Mouse (Mus musculus): ENCODE data around the gene Bicd2.

- TF ChIP-seq CTCF (IDR thresholded peaks at IDR 0.05; ENCODE audit: extremely low read depth, insufficient read depth, insufficient read length, insufficient replicate concordance) (no peak), POLR2A (IDR thresholded peaks at IDR 0.05; ENCODE audit: low read depth, low read length) (no peak)
Observed at GRCm38 (mm10) chr13:49428042-49428675, 86.8 kb downstream of the Bicd2 start.
